Mouse (Mus musculus): Measurements from ENCODE around the gene Tmem88. TPM values are rescaled to one million over a fixed set of nuclear protein-coding genes. Genes with fewer than 3 reads are reported as not detected.

Tmem88 gene
- total RNA-seq, 1 experiment: 23.9 TPM

DNA sequence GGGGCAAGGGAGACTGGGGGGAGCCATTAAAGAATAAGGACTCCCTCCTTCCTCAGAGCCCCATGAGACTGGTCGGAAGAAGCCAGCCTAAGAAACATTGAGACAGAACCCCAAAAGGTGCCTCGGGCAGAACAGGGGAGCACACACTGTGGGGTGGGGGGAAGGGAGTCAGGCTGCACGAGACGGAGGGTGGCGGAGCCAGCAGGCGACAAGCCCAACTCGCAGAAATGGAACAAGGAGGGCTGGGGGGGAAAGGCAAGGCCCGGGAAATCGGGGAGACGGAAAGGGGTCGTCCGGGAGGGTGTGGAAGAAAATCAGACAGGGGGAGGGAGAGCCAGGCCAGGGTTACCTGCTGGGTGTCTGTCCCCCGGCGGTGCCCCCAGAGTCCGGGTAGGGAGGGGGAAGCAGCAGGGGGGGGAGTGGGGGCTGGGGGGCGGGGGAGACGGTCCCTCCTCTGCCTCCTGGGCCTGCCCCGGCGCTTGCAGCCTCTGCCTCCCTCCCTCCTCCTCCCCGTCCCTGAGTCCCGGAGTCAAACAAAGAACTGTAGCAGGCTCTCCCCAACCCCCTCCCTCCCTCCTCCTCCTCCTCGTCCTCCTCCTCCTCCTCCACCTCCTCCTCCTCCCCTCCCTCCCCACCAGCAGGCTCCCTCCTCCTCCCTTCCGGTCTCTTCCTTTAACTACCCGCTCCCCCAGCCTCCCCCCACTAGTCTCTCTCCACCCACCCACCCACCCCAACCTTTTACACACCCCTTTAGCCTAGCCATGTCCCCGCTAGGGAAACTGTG, 17.8 kb upstream of the Tmem88 start:
- no peak for TF ChIP-seq ZC3H11A (IDR thresholded peaks at IDR 0.05; ENCODE audit: borderline replicate concordance, low read depth, low read length)
- H3K4me1 ChIP-seq (ENCODE audit: control insufficient read depth in 2 of 2, insufficient read depth in 2 of 2, low read length in 2 of 2, poor library complexity in 1 of 2): peaks cover 10 to 32% of the 10 kb centered on the region in 2 experiments
- no peaks in the 10 kb centered on the region for H3K9me3 ChIP-seq (ENCODE audit: control insufficient read depth, insufficient read depth, low read depth, low read length)
- in situ Hi-C loops (cut with MboI; ENCODE audit: low sequenced_read_pairs in 2 of 2, unreplicated experiment in 2 of 2): no loop called here
- peak overlapping the region; percentile 61 to 74 for H3K4me3 ChIP-seq (ENCODE audit: insufficient read depth in 1 of 2, low read depth in 1 of 2, low read length in 2 of 2, poor library complexity in 1 of 2, severe bottlenecking in 1 of 2)
- no peaks in the 10 kb centered on the region for H3K36me3 ChIP-seq (ENCODE audit: control insufficient read depth, insufficient read depth, low read length, poor library complexity, severe bottlenecking)
- H3K27ac ChIP-seq (ENCODE audit: insufficient read depth, low read depth, low read length, poor library complexity, severe bottlenecking): peak overlapping the region; percentile 61
- no peak for DNase-seq (ENCODE audit: low read depth, low spot score)
- H3K9ac ChIP-seq (ENCODE audit: insufficient read depth, low read depth, low read length, poor library complexity, severe bottlenecking): peak overlapping the region; percentile 56

DNA sequence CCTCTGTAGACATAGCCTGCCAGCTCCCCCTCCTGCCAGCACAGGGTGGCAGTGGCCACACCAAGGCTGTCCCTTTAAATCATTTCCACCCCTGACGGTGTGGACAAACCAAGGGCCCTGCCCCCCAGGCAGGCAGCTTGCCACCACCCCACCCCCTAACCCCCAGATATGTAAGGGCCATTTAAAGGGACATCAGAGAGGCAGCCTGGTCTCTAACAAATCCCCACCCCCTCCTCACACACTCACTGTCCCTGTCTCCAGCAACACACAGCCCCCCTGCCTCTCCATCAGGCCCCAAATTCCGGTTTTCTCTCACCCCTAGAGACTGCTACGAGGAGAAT, 17.3 kb upstream of the Tmem88 start:
- no peaks in the 10 kb centered on the region for H3K9me3 ChIP-seq (ENCODE audit: control insufficient read depth, insufficient read depth, low read depth, low read length)
- peaks cover 7 to 31% of the 10 kb centered on the region in 2 experiments for H3K4me1 ChIP-seq (ENCODE audit: control insufficient read depth in 2 of 2, insufficient read depth in 2 of 2, low read length in 2 of 2, poor library complexity in 1 of 2)
- peak overlapping the region; percentile 61 for H3K27ac ChIP-seq (ENCODE audit: insufficient read depth, low read depth, low read length, poor library complexity, severe bottlenecking)
- H3K4me3 ChIP-seq (ENCODE audit: insufficient read depth in 1 of 2, low read depth in 1 of 2, low read length in 2 of 2, poor library complexity in 1 of 2, severe bottlenecking in 1 of 2): peak overlapping the region; percentile 61 to 74
- no peak for TF ChIP-seq ZC3H11A (IDR thresholded peaks at IDR 0.05; ENCODE audit: borderline replicate concordance, low read depth, low read length)
- TF ChIP-seq ZNF384 (IDR thresholded peaks at IDR 0.05; ENCODE audit: low read depth, low read length): no peak
- no peak for TF ChIP-seq HCFC1 (IDR thresholded peaks at IDR 0.05; ENCODE audit: borderline replicate concordance, insufficient read depth, low read length)
- no peak for TF ChIP-seq MAFK (IDR thresholded peaks at IDR 0.05; ENCODE audit: insufficient read depth, low read depth, low read length)
- TF ChIP-seq CHD2 (IDR thresholded peaks at IDR 0.05; ENCODE audit: low read depth, low read length): no peak
- H3K36me3 ChIP-seq (ENCODE audit: control insufficient read depth, insufficient read depth, low read length, poor library complexity, severe bottlenecking): no peaks in the 10 kb centered on the region
- DNase-seq (ENCODE audit: low read depth, low spot score): no peak
- peak overlapping the region; percentile 56 for H3K9ac ChIP-seq (ENCODE audit: insufficient read depth, low read depth, low read length, poor library complexity, severe bottlenecking)
- in situ Hi-C loops (cut with MboI; ENCODE audit: low sequenced_read_pairs in 2 of 2, unreplicated experiment in 2 of 2): no loop called here

DNA sequence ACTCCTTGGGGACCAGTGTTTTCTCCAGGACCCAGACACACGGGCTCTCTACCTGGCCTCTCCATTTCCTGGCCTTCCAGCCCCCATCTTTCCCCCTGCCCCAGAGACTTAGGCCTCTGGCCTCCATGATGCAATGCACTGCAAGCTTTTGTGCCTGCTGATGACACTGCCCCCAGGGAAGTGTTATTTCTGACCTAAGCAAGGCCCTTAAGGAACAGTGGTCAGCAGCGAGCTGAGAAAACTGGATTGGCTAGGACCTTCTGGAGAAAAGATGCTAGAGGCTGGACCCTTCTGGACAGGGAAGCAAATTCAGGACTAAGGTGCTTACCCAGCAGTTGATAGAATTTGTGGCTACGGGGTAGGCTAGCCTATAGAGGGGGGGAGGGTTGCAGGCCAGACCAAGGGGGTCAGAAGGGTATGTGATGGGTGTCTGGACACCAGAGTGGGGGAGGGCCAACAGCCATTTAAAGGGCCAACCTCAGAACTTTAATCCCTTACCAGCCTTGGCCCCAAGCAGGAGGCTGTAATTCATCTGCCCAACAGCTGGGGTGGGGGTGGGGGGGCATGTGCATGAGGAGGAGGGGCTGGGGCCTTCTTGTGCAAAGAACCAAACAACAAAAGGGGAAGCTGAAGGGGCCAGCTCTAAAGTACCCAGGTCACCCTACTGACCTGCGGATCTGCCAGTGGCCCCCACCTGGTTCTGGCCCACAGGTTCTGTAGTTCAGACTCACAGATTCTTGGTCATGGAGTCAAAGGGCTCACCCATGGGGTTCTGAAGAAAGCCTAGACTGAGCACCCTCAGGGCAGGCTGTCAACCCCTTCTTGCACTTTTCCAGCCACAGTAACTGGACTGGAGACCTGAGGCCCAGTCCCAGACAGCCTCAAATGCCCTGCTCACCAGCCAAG, 16.6 kb upstream of the Tmem88 start:
- Histone ChIP-seq H3K27ac (ENCODE audit: insufficient read depth, low read depth, low read length, poor library complexity, severe bottlenecking) (peak overlapping the region; percentile 61; the same call in 1 of the 2 replicates), H3K4me1 (ENCODE audit: control insufficient read depth in 2 of 2, insufficient read depth in 2 of 2, low read length in 2 of 2, poor library complexity in 1 of 2) (peaks cover 7 to 30% of the 10 kb centered on the region in 2 experiments), H3K9me3 (ENCODE audit: control insufficient read depth, insufficient read depth, low read depth, low read length) (no peaks in the 10 kb centered on the region), H3K9ac (ENCODE audit: insufficient read depth, low read depth, low read length, poor library complexity, severe bottlenecking) (peak overlapping the region; percentile 56; the same call in 1 of the 2 replicates), H3K36me3 (ENCODE audit: control insufficient read depth, insufficient read depth, low read length, poor library complexity, severe bottlenecking) (no peaks in the 10 kb centered on the region), H3K4me3 (ENCODE audit: insufficient read depth in 1 of 2, low read depth in 1 of 2, low read length in 2 of 2, poor library complexity in 1 of 2, severe bottlenecking in 1 of 2) (peak overlapping the region in 1 of 2 experiments; percentile 74; a peak in 2 of 4 replicates)
- in situ Hi-C loops (cut with MboI; ENCODE audit: low sequenced_read_pairs in 2 of 2, unreplicated experiment in 2 of 2): no loop called here
- no peak for TF ChIP-seq CHD2 (IDR thresholded peaks at IDR 0.05; ENCODE audit: low read depth, low read length)
- DNase-seq (ENCODE audit: low read depth, low spot score): no peak

DNA sequence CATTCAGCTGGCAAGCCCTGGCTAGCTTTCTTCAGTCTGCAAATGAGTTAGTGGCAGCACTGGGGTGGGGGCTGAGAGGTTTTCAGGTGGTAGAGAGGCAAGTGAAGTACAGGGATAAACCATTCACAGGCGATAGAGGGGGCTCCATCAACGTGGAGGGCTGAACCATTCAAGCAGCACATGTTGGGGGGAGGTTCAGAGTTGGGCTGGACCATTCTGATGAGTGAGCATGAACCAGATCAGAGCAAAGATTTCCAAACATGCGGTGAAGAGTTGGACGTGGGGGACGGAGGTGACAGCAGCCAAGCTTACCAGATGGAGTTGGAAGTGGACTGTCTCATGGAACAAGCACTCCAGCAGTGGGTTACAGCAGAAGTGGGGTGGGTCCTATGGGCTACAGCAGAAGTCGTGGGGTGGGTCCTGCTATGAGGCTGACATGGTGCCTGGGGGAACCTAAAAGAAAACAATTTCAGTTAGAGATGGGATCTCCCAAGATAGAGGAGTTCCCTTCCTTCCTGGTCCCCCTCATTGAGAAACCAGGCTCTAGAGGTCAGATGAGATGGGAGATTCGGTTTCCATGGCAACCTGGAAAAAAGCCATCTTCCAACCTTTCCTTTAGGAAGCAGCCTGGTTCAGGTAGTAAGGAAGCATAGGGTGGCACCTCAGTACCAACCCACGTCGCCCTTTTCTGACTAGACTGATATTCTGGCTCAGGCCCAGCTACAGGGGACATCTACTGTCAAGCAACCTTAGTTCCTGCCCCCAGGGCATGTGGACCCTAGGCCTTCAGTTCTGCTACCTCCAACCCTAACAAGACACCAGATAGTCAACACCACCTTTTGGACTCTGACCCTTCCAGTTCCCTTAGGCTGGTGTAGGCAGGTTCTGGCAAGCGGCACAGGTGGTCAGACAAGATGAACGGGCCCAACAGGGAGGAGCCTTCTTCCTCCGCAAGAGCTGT, 15.5 kb upstream of the Tmem88 start, which contains the start of gene Kdm6b:
Gene Kdm6b, minus strand, starts transcription at position 455 of the 961 bp plus-strand sequence.
- Histone ChIP-seq H3K4me3 (ENCODE audit: insufficient read depth in 1 of 2, low read depth in 1 of 2, low read length in 2 of 2, poor library complexity in 1 of 2, severe bottlenecking in 1 of 2) (0 out of 4 replicates have a peak within 1 kb of the TSS, but pooled peaks of 1 of the 2 experiments have one; percentile 1), H3K9ac (ENCODE audit: insufficient read depth, low read depth, low read length, poor library complexity, severe bottlenecking) (no peak within 1 kb of the TSS), H3K4me1 (ENCODE audit: control insufficient read depth in 2 of 2, insufficient read depth in 2 of 2, low read length in 2 of 2, poor library complexity in 1 of 2) (peaks cover 4 to 24% of the 10 kb centered on the region in 2 experiments), H3K9me3 (ENCODE audit: control insufficient read depth, insufficient read depth, low read depth, low read length) (no peaks in the 10 kb centered on the region), H3K27ac (ENCODE audit: insufficient read depth, low read depth, low read length, poor library complexity, severe bottlenecking) (no peak within 1 kb of the TSS; the same call in 1 of the 2 replicates), H3K36me3 (ENCODE audit: control insufficient read depth, insufficient read depth, low read length, poor library complexity, severe bottlenecking) (no peaks in the 10 kb centered on the region)
- DNase-seq (ENCODE audit: low read depth, low spot score): no peak
- TF ChIP-seq HCFC1 (IDR thresholded peaks at IDR 0.05; ENCODE audit: borderline replicate concordance, insufficient read depth, low read length) (no peak), ZC3H11A (IDR thresholded peaks at IDR 0.05; ENCODE audit: borderline replicate concordance, low read depth, low read length) (no peak), MAFK (IDR thresholded peaks at IDR 0.05; ENCODE audit: insufficient read depth, low read depth, low read length) (no peak), ZNF384 (IDR thresholded peaks at IDR 0.05; ENCODE audit: low read depth, low read length) (no peak), CHD2 (IDR thresholded peaks at IDR 0.05; ENCODE audit: low read depth, low read length) (no peak)
- in situ Hi-C loops (cut with MboI; ENCODE audit: low sequenced_read_pairs in 2 of 2, unreplicated experiment in 2 of 2): no loop called here
